Mouse (Mus musculus) spleen, adult 2 months (tissue): ENCODE measurements at regions not wholly inside any gene's neighbourhood (a gene's known extent, or its start where the extent isn't known, plus 50 kb on each side); places are given as distances from the start of the nearest gene placed in this dataset.

Experiments used
- CTCF ChIP-seq: fragments of 200-500 bp; IDR thresholded peaks from 2 replicates; pipeline ENCODE4 v1.5.1; 2011; ENCODE audit warnings: mild to moderate bottlenecking, inconsistent platforms; ENCODE audit not compliant: insufficient read depth, insufficient read length, insufficient replicate concordance; ENCODE audit errors: extremely low read depth
- POLR2A ChIP-seq: fragments of 200-500 bp; IDR thresholded peaks from 2 replicates; pipeline ENCODE4 v1.6.1; 2011; ENCODE audit warnings: low read depth, low read length, inconsistent platforms

DNA sequence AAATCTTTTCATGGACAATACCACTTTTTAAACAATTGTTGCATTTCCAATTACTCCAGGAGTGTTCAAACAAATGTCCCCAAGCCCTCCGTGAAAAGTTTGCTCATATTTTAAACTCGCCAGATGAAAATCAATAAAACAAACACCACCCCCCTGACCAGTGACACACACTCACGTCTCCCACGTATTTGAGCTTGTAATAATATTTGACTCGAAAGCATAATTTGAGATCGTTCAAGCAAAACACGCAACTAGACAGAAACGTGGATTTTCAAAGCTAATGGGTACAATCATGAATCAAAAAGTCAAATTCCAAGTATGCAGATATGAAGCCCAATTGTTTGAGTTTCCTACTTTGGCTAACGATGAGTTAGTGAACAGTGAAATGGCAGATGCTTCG, 65.0 kb upstream of the Otx2 start:
- no peak for TF ChIP-seq CTCF
- no peak for TF ChIP-seq POLR2A
